Mouse (Mus musculus) forebrain, embryonic 14.5 days (tissue): Measurements from ENCODE around the gene Bmpr2. TPM values are rescaled to one million over a fixed set of nuclear protein-coding genes. Genes with fewer than 3 reads are reported as not detected.
A peak's percentile ranks its signal among the peaks of the same experiment; 100 is the strongest.

ENCODE experiments used
- ATAC-seq: fragments of 200-750 bp; cut with Nextera tagmentation; 2 replicates; pipeline ENCODE4 v1.8.0; 2017; ENCODE audit warnings: mild to moderate bottlenecking, moderate library complexity
- DNase-seq: peaks from one replicate; pipeline ENCODE4 v3.0.0-alpha.2; 2015; ENCODE audit warnings: low spot score
- H3K27ac ChIP-seq: fragments of 300-500 bp; sonication (generic); 2 replicates; pipeline ENCODE4 v1.5.1; 2014; ENCODE audit warnings: low read depth, mild to moderate bottlenecking, control low read depth, low read length, moderate library complexity
- H3K27me3 ChIP-seq: fragments of 300-500 bp; sonication (generic); replicated peaks from 2 replicates; pipeline ENCODE4 v1.6.1; 2014; ENCODE audit warnings: low read length, control low read depth, mixed read lengths; ENCODE audit not compliant: control insufficient read depth, insufficient read depth
- H3K36me3 ChIP-seq: fragments of 300-500 bp; sonication (generic); 2 replicates; pipeline ENCODE4 v1.6.1; 2014; ENCODE audit warnings: low read length, control low read depth; ENCODE audit not compliant: control insufficient read depth, insufficient read depth
- H3K4me1 ChIP-seq: fragments of 300-500 bp; sonication (generic); 2 replicates; pipeline ENCODE4 v1.6.1; 2014; ENCODE audit warnings: antibody characterized with exemption, low read length, control low read depth; ENCODE audit not compliant: control insufficient read depth, insufficient read depth
- H3K4me2 ChIP-seq: fragments of 300-500 bp; sonication (generic); 2 replicates; pipeline ENCODE4 v1.6.1; 2014; ENCODE audit warnings: mild to moderate bottlenecking, control low read depth, low read length
- H3K4me3 ChIP-seq: fragments of 300-500 bp; sonication (generic); 2 replicates; pipeline ENCODE4 v1.5.1; 2014; ENCODE audit warnings: low read depth, low read length, control low read depth
- H3K9ac ChIP-seq: fragments of 300-500 bp; sonication (generic); 2 replicates; pipeline ENCODE4 v1.6.1; 2014; ENCODE audit warnings: mild to moderate bottlenecking, low read length, control low read depth, moderate library complexity
- H3K9me3 ChIP-seq: fragments of 300-500 bp; sonication (generic); replicated peaks from 2 replicates; pipeline ENCODE4 v1.6.1; 2016; ENCODE audit warnings: low read length, control low read depth, mixed read lengths; ENCODE audit not compliant: control insufficient read depth
- WGBS: fragments of 180-500 bp; shearing (Covaris S2); extraction: QIAGEN DNeasy Blood & Tissue Kit; methylation state at CpG from one replicate; pipeline ENCODE4 v1.1.7; 2014; 5-methylcytosine and 5-hydroxymethylcytosine counted together
- polyA plus RNA-seq: library from polyadenylated mRNA; unstranded; fragments of >200 nt; fragmentation: Nextera tagmentation; extraction: Ambion mirVana; gene quantifications from 2 replicates; pipeline ENCODE4 v1.2.1, GENCODE M21; 2014

Gene Bmpr2
- polyA plus RNA-seq, 1 experiment from 2014 or later, result 14.0 TPM

DNA sequence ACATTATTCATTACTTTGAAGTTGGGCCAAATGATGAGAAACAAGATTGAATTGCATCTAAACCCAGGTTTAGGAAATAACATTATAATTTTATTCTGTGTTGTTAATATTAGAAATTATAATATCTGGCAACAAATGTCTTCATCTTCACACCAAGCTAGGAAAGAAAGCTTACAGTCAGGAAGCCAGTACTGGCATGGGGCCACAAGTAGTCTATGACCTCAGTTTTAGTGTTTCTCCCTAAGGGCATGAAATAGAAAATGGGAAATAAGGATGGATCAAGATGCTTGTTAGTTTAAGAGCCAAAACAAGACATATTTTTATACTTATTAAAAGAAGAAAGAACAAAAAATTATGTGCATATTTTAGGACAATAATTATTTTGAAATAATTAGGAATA, 62.2 kb downstream of the Bmpr2 start:
- no peak for ATAC-seq

GRCm38 (mm10) chr1:59826583-59826982, 63.4 kb downstream of the Bmpr2 start:
- Histone ChIP-seq H3K27me3 (no peaks in the 10 kb centered on the region), H3K9ac (no peak overlapping the region), H3K9me3 (no peaks in the 10 kb centered on the region), H3K4me3 (no peak overlapping the region), H3K27ac (no peak overlapping the region), H3K4me2 (no peak overlapping the region), H3K4me1 (no peaks in the 10 kb centered on the region), H3K36me3 (peaks cover 11% of the 10 kb centered on the region; the same call in 1 of the 2 replicates)
- ATAC-seq (no peak), DNase-seq (peak; percentile 24)
- WGBS, result 80% methylated on average over 8 of the region's 8 CpGs

More for the DNA sequence above, 62.2 kb downstream of the Bmpr2 start:
- peak; percentile 14 for DNase-seq
- Histone ChIP-seq H3K27me3 (no peaks in the 10 kb centered on the region), H3K36me3 (peaks cover 13% of the 10 kb centered on the region), H3K9ac (no peak overlapping the region), H3K4me2 (no peak overlapping the region), H3K4me1 (no peaks in the 10 kb centered on the region), H3K27ac (no peak overlapping the region), H3K9me3 (no peaks in the 10 kb centered on the region), H3K4me3 (no peak overlapping the region)

GRCm38 (mm10) chr1:59829410-59829809, 66.2 kb downstream of the Bmpr2 start:
- H3K4me1 ChIP-seq, result no peaks in the 10 kb centered on the region
- no peak overlapping the region for H3K27ac ChIP-seq
- no peak overlapping the region for H3K4me3 ChIP-seq
- no peak overlapping the region for H3K4me2 ChIP-seq
- H3K9ac ChIP-seq, result no peak overlapping the region
- H3K27me3 ChIP-seq, result no peaks in the 10 kb centered on the region
- DNase-seq, result no peak
- WGBS, result 88% methylated on average over 2 of the region's 2 CpGs
- ATAC-seq, result no peak
- peaks cover 5% of the 10 kb centered on the region; the same call in 1 of the 2 replicates for H3K36me3 ChIP-seq
- H3K9me3 ChIP-seq, result no peaks in the 10 kb centered on the region

DNA sequence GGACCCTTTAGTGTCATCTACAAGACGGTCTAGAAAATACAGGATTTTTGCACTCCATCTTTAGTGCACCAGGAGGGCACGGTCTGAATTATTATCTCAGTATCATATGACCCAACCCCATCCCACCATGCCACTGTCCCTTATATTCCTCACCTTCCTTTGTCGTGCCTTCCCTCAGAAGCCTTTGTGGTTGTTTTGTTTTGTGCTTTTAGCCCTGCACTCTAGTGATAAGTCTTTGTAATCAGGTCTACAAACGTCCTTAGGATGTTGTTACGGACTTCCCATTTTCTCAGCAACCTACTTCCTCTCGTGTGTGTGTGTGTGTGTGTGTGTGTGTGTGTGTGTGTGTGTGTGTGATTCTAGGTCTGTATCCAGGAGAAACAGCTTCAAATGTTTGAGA, 67.0 kb downstream of the Bmpr2 start:
- H3K4me2 ChIP-seq, result no peak overlapping the region
- DNase-seq (no peak), ATAC-seq (no peak)
- no peaks in the 10 kb centered on the region for H3K4me1 ChIP-seq
- WGBS, result 80% methylated on average over 6 of the region's 6 CpGs
- H3K9ac ChIP-seq, result no peak overlapping the region
- H3K9me3 ChIP-seq, result no peaks in the 10 kb centered on the region
- H3K36me3 ChIP-seq, result peaks cover 5% of the 10 kb centered on the region; the same call in 1 of the 2 replicates
- H3K27me3 ChIP-seq, result no peaks in the 10 kb centered on the region
- no peak overlapping the region for H3K4me3 ChIP-seq
- no peak overlapping the region for H3K27ac ChIP-seq

- 6% methylated on average over 2 of the region's 2 CpGs for WGBS
- no peak overlapping the region for H3K4me2 ChIP-seq
- H3K9ac ChIP-seq, result no peak overlapping the region
- H3K4me3 ChIP-seq, result no peak overlapping the region
- no peaks in the 10 kb centered on the region for H3K4me1 ChIP-seq
- ATAC-seq (peak; percentile 34; the same call in 1 of the 2 replicates), DNase-seq (peak; percentile 30)
- no peak overlapping the region for H3K27ac ChIP-seq
- no peaks in the 10 kb centered on the region for H3K9me3 ChIP-seq
- H3K27me3 ChIP-seq, result no peaks in the 10 kb centered on the region
- H3K36me3 ChIP-seq, result no peaks in the 10 kb centered on the region
Observed at GRCm38 (mm10) chr1:59833723-59834122, 70.5 kb downstream of the Bmpr2 start.

GRCm38 (mm10) chr1:59848327-59848726, 85.1 kb downstream of the Bmpr2 start:
- H3K4me3 ChIP-seq, result no peak overlapping the region
- H3K4me2 ChIP-seq, result no peak overlapping the region
- H3K9ac ChIP-seq, result no peak overlapping the region
- no peaks in the 10 kb centered on the region for H3K9me3 ChIP-seq
- no peaks in the 10 kb centered on the region for H3K4me1 ChIP-seq
- 87% methylated on average over 8 of the region's 8 CpGs for WGBS
- H3K27me3 ChIP-seq, result no peaks in the 10 kb centered on the region
- H3K27ac ChIP-seq, result no peak overlapping the region
- H3K36me3 ChIP-seq, result peaks cover 42% of the 10 kb centered on the region
- DNase-seq (peak; percentile 23), ATAC-seq (no peak)

DNA sequence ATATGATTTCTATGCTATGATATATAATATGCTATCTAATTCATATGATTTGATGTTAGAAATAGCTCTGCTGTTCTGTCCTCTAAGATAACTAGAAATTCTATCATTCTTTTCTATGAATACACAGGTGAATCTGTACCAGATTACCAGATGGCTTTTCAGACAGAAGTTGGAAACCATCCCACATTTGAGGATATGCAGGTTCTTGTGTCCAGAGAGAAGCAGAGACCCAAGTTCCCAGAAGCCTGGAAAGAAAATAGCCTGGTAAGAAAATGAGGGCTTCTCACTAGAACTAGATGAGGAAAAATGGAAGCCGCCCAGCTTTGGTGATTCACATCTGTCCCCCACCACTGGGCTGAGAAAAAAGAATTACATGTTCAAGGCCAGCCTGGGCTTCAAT, 95.8 kb downstream of the Bmpr2 start:
- no peak overlapping the region for H3K27ac ChIP-seq
- H3K9ac ChIP-seq, result no peak overlapping the region
- 100% methylated on average over 1 of the region's 1 CpGs for WGBS
- H3K4me1 ChIP-seq, result no peaks in the 10 kb centered on the region
- H3K4me3 ChIP-seq, result no peak overlapping the region
- no peak for ATAC-seq
- no peak for DNase-seq
- no peak overlapping the region for H3K4me2 ChIP-seq
- H3K27me3 ChIP-seq, result no peaks in the 10 kb centered on the region
- H3K36me3 ChIP-seq, result peaks cover 58% of the 10 kb centered on the region
- no peaks in the 10 kb centered on the region for H3K9me3 ChIP-seq

GRCm38 (mm10) chr1:59862144-59862543, 98.9 kb downstream of the Bmpr2 start:
- Histone ChIP-seq H3K4me1 (no peaks in the 10 kb centered on the region), H3K4me2 (no peak overlapping the region), H3K4me3 (no peak overlapping the region), H3K9me3 (no peaks in the 10 kb centered on the region), H3K36me3 (peaks cover 58% of the 10 kb centered on the region), H3K27ac (no peak overlapping the region), H3K27me3 (no peaks in the 10 kb centered on the region), H3K9ac (no peak overlapping the region)
- WGBS, result 98% methylated on average over 1 of the region's 1 CpGs
- DNase-seq (no peak), ATAC-seq (no peak)

DNA sequence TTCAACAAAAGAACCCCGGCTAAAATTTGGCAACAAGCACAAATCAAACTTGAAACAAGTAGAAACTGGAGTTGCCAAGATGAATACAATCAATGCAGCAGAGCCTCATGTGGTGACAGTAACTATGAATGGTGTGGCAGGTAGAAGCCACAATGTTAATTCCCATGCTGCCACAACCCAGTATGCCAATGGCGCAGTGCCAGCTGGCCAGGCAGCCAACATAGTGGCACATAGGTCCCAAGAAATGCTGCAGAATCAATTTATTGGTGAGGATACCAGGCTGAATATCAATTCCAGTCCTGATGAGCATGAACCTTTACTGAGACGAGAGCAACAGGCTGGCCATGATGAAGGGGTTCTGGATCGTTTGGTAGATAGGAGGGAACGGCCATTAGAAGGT, 104.8 kb downstream of the Bmpr2 start:
- Histone ChIP-seq H3K9me3 (no peaks in the 10 kb centered on the region), H3K4me3 (no peak overlapping the region), H3K27ac (no peak overlapping the region), H3K27me3 (no peaks in the 10 kb centered on the region), H3K4me1 (no peaks in the 10 kb centered on the region), H3K4me2 (no peak overlapping the region), H3K36me3 (peaks cover 66% of the 10 kb centered on the region), H3K9ac (no peak overlapping the region)
- no peak for DNase-seq
- 89% methylated on average over 5 of the region's 5 CpGs for WGBS
- no peak for ATAC-seq
